ENCODE assay signal across 9 mouse cellular contexts in the genomic region with DNA sequence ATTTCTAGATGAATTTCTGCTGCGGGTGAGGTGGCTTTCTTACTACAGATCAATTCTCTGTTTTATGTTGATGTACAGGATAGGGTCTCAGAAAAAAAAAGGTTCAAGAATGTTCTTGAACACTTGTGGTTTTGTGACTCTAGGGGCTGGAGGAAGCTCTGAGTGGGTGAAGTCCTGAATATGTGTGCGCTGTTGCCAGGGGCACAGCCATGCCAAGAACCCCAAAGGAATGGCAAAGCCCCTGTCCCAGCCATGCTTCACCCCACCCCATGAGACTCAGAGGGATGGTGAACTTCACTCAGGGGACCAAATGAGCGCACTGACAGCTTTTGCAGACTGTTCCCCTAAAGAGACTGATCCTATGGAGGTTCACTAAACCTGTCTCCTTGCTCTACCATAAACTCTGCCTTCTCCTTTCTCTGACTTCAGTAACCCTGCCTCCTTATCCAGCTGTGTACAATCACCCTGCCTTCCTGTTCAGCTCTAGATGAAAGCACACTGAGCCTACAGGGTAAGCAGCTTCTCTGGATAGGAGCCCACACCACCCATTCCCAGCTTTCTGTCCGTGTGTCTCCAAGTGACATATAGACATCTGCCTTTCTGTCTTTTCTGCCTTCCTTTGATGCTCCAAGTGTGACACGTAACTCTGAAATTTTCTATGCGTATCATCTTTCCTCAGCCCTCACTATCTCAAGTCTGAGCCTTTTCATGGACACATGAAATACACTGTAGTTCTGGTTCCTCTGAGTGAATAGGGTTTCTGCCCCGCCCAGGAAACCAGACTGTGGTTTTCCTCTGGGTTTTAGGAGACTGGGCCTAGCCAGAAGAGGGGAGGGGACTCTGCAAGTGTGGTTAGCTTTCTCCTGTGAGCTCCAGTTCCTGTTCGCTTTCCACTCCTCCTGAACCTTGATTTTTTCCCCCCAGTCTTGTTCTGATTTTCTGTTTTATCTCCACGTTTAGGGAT.
DNase-seq lines count a peak whose midpoint lies in the region; ATAC-seq and TF ChIP-seq lines count a peak whose summit lies in the region.
"Had no signal": no experiment of that assay in that cellular context is flagged by ENCODE, and none has a peak within 500 bp of the region (broad histone marks: within the 10 kb centered on the region; RNA-seq: fewer than 3 reads in every experiment).

No protein-coding gene starts in this region.

- H3K9ac ChIP-seq in kidney, embryonic 14.5 days (ENCODE audit: low read depth, low read length) = no peak overlapping the region
- H3K9ac ChIP-seq: limb, embryonic 12.5 days had no signal

- peak; percentile 59 for DNase-seq in kidney, adult 2 months
- peak; percentile 78 for DNase-seq in T-cell, adult 2 months (ENCODE audit: low spot score)
- peak; percentile 85 for DNase-seq in induced T-regulatory cell, adult 2 months (ENCODE audit: low read depth)
- DNase-seq in naive thymus-derived CD4-positive, alpha-beta T cell, adult 2 months (ENCODE audit: low read depth) = peak; percentile 88
- no peak for DNase-seq in MN1 (ENCODE audit: low spot score)
- DNase-seq in hindbrain, embryonic 10.5 days (ENCODE audit: low spot score) = no peak
- DNase-seq in left cerebral cortex, postnatal 10 days (ENCODE audit: extremely low spot score in 1 of 2, low spot score in 2 of 2) = no peak

- H3K4me3 ChIP-seq in kidney, adult 2 months (ENCODE audit: insufficient read depth, low read depth, low read length) = no peak overlapping the region
- no peak overlapping the region for H3K4me3 ChIP-seq in kidney, embryonic 14.5 days (ENCODE audit: low read length)
- H3K4me3 ChIP-seq in hindbrain, embryonic 10.5 days = no peak overlapping the region
- H3K4me3 ChIP-seq: limb, embryonic 12.5 days had no signal

- no peak for TF ChIP-seq POLR2A in kidney, adult 2 months (IDR thresholded peaks at IDR 0.05; ENCODE audit: low read depth, low read length)

- TF ChIP-seq CTCF in kidney, adult 2 months (conservative IDR thresholded peaks at IDR 0.05; ENCODE audit: insufficient read depth, insufficient read length, low read depth, low read length) = no peak

- intact Hi-C loops in left cerebral cortex, postnatal 10 days (cut with DNase I) = no loop called here

- H3K36me3 ChIP-seq in kidney, adult 2 months (ENCODE audit: control insufficient read depth, insufficient read depth, low read length) = no peaks in the 10 kb centered on the region
- no peaks in the 10 kb centered on the region for H3K36me3 ChIP-seq in kidney, embryonic 14.5 days (ENCODE audit: control insufficient read depth, insufficient read depth, low read length)
- no peaks in the 10 kb centered on the region for H3K36me3 ChIP-seq in hindbrain, embryonic 10.5 days
- H3K36me3 ChIP-seq: limb, embryonic 12.5 days had no signal

- no peaks in the 10 kb centered on the region for H3K9me3 ChIP-seq in kidney, embryonic 14.5 days (ENCODE audit: control insufficient read depth, low read length)
- no peaks in the 10 kb centered on the region for H3K9me3 ChIP-seq in hindbrain, embryonic 10.5 days
- H3K9me3 ChIP-seq: limb, embryonic 12.5 days had no signal

- H3K4me2 ChIP-seq in kidney, embryonic 14.5 days (replicated peaks; ENCODE audit: low read depth, low read length) = no peak overlapping the region
- H3K4me2 ChIP-seq: limb, embryonic 12.5 days had no signal

- H3K27me3 ChIP-seq in kidney, adult 2 months (replicated peaks; ENCODE audit: control insufficient read depth, insufficient read depth, low read length) = no peaks in the 10 kb centered on the region
- H3K27me3 ChIP-seq in kidney, embryonic 14.5 days (ENCODE audit: control insufficient read depth, insufficient read depth, low read length) = no peaks in the 10 kb centered on the region
- no peaks in the 10 kb centered on the region for H3K27me3 ChIP-seq in hindbrain, embryonic 10.5 days (ENCODE audit: insufficient read depth, poor library complexity, severe bottlenecking)
- H3K27me3 ChIP-seq: limb, embryonic 12.5 days had no signal

- H3K27ac ChIP-seq in kidney, adult 2 months (ENCODE audit: insufficient read depth, low read depth, low read length) = no peak overlapping the region
- H3K27ac ChIP-seq in kidney, embryonic 14.5 days (ENCODE audit: low read depth, low read length) = no peak overlapping the region
- no peak overlapping the region for H3K27ac ChIP-seq in hindbrain, embryonic 10.5 days
- H3K27ac ChIP-seq: limb, embryonic 12.5 days had no signal

- peaks cover 3% of the 10 kb centered on the region for H3K4me1 ChIP-seq in kidney, adult 2 months (ENCODE audit: control insufficient read depth, insufficient read depth, low read length)
- H3K4me1 ChIP-seq in kidney, embryonic 14.5 days (ENCODE audit: control insufficient read depth, insufficient read depth, low read length) = no peaks in the 10 kb centered on the region
- no peaks in the 10 kb centered on the region for H3K4me1 ChIP-seq in hindbrain, embryonic 10.5 days (replicated peaks)
- H3K4me1 ChIP-seq: limb, embryonic 12.5 days had no signal

- WGBS in kidney, adult 2 months = 77% methylated on average over 9 of the region's 9 CpGs
- WGBS in kidney, embryonic 14.5 days = 69% methylated on average over 9 of the region's 9 CpGs
- 86% methylated on average over 9 of the region's 9 CpGs for whole genome bisulfite sequencing in hindbrain, embryonic 10.5 days

- no peak for ATAC-seq in kidney, embryonic 14.5 days (ENCODE audit: low FRiP score, low TSS enrichment)

Comparison
In these comparisons a context has a peak if more than half of its experiments do, and no peak if none do; other contexts are left out.
1. DNase-seq: peak in kidney, adult 2 months (single experiment), T-cell, adult 2 months (single experiment), induced T-regulatory cell, adult 2 months (single experiment) and naive thymus-derived CD4-positive, alpha-beta T cell, adult 2 months (single experiment); none in MN1 (single experiment), hindbrain, embryonic 10.5 days (single experiment) and left cerebral cortex, postnatal 10 days (0 of 2).